Mouse (Mus musculus) T-helper 17 cell (primary cell): Measurements from ENCODE around the gene S1pr4.

Experiments
- in situ Hi-C, 2 experiments: fragments of 300-600 bp; cut with MboI, MseI; formaldehyde crosslinking; loops; 1 replicate in 1 of 2; 2 replicates in 1 of 2; pipeline ENCODE4 v1.15.1; 2025; ENCODE audit warnings: high pct_unique_total_duplicates in 2 of 2

Gene S1pr4

GRCm38 (mm10) chr10:81494260-81495041, 5.5 kb downstream of the S1pr4 start:
- in situ Hi-C loops: no loop called here

DNA sequence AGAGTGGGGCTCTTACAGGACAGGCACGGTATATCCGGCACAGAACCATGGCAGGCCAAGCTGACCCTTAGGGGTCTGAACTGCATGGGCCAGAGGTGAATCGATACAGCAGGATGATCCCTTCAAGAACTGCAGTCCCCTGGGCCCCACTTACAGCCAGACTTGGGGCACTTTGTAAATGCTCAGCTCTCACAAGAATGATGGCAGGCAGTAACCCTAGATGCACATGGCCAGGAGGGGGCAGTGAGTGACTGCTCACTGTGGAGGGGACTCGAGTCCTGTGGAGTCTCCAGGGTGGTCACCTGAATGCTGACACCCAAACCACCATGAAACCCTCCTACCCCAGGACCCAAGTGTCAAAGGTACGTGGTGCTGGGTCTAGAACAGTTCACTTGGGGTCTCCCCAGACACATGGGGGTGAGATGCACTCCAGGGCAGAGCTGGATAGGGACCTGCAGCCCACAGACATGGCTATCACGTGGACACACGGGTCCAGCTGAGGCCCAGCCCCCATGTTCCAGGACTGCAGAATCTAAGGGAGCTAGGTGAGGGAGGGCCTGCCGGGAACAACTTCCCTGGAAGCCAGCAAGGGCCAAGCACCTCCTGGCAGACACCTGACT, 6.2 kb downstream of the S1pr4 start:
- in situ Hi-C loops: no loop called here

DNA sequence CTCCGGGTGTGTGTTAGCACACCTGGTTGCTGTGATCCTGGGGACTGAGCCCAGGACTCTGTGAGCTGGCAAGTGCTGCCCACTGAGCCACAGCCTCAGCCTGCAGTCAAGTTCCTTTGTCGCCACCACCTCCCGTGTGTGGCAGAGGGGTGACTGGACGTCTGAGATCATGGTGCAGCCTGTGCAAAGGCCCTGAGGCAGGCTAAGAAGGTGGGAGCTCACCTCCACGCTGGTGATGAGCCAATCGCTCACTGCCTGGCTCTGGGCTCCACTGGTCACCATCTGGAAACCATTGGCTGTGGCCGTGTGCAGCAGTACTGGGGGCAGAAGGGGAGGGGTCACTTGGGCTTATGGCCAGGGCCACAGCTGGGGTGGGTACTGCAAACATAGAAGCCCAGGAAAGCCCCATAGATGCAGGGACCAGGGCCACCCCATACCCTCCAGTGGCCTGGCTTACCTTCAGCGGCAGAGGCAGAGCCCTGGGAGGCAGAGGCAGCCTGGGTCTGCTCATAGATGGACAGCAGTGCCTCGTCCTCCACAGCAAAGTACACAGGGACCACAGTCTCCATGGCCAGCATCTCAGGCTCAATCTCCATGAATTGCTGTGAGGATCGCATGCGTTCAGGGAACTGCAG, 7.2 kb downstream of the S1pr4 start:
- in situ Hi-C loops: no loop called here

- in situ Hi-C loops: no loop called here
Observed at GRCm38 (mm10) chr10:81491018-81491417, 8.9 kb downstream of the S1pr4 start.

GRCm38 (mm10) chr10:81489941-81490340, 10.0 kb downstream of the S1pr4 start:
- in situ Hi-C loops: loop anchor here in 1 of 2 experiments (10.0 kb wide), 1 partner anchor 45 kb away; no protein-coding TSS in a partner anchor

- in situ Hi-C loops: loop anchor here in 1 of 2 experiments (10.0 kb wide), 1 partner anchor 47 kb away; no protein-coding TSS in a partner anchor
Observed at GRCm38 (mm10) chr10:81488081-81488480, 11.9 kb downstream of the S1pr4 start.

DNA sequence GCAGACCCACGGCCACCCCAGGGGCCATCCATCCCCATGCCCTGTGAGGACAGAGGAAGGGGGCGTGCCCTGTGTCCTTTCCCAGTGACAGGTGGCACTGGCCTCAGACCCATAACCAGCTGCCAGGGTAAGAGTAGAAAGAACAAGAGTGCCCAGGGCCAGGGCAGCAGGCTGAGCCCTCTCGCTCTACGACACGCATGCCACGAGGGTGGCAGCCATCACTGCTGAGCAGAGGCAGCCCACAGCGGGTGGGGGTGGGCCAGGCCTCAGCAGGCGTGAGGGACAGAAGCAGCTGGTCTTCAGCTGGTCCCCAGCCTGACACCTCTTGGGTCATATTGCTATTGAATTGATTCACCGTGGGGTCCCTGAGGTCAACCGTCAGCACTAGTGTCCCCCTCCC, 13.4 kb downstream of the S1pr4 start:
- in situ Hi-C loops: loop anchor here in 1 of 2 experiments (10.0 kb wide), 1 partner anchor 48 kb away; no protein-coding TSS in a partner anchor

DNA sequence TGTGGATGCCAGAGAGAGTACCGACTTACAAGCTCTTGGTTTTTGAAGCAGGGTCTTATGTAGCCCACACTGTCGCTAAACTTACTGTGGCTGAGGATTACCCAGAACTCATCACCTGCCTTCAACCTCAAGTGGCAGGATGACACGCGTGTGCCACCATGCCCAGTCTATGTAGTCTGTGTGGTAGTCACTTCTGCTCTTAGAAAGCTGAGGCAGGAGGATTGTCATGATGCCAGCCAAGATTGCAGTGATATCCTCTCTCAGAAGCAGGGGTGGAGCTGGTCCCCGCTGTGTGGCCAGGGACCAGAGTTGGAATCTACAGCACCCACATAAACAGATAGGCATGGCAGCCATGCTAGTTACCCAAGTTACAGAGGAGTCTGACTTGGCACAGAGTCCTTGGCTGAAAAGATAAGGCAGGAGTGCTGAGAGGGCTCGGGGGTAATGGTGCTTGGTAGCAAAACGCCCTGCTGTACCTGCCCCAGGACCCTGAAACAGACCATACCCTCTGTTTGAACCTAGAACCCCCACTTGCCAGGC, 14.4 kb downstream of the S1pr4 start:
- in situ Hi-C loops: loop anchor here in 1 of 2 experiments (10.0 kb wide), 1 partner anchor 49 kb away; no protein-coding TSS in a partner anchor

GRCm38 (mm10) chr10:81485060-81485449, 14.9 kb downstream of the S1pr4 start:
- in situ Hi-C loops: loop anchor here in 1 of 2 experiments (10.0 kb wide), 1 partner anchor 50 kb away; no protein-coding TSS in a partner anchor

DNA sequence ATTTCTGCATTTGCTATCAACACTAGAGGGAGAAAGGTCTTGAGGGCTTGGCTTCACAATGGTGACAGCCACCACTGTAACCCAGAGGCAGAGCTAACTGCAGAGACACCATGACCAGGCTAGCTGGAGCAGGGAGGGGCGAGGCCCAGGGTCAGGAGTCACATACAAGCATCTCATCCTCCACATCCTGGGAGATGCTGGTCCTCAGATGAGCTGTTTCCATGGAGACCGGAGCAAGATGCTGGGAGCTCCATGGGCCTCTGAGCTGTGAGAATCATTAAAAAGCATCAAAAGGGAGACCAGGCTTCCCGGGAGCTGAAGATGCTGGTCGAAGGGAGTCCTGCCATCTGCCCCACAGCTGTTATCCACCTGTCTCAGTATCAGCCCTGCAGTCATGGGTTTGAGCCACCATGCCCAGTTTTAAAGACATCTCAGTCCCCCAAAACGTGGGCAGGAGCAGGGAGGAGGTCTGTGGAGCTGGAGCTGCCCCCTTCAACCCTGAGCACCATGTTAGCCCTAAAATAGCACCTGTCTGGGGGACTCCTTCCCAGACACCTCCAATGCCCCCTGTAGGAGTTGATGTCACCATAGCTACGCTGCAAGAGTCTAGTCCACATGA, 15.4 kb downstream of the S1pr4 start:
- in situ Hi-C loops: loop anchor here in 1 of 2 experiments (10.0 kb wide), 1 partner anchor 50 kb away; no protein-coding TSS in a partner anchor

GRCm38 (mm10) chr10:81483983-81484382, 15.9 kb downstream of the S1pr4 start:
- in situ Hi-C loops: loop anchor here in 1 of 2 experiments (10.0 kb wide), 1 partner anchor 51 kb away; no protein-coding TSS in a partner anchor

DNA sequence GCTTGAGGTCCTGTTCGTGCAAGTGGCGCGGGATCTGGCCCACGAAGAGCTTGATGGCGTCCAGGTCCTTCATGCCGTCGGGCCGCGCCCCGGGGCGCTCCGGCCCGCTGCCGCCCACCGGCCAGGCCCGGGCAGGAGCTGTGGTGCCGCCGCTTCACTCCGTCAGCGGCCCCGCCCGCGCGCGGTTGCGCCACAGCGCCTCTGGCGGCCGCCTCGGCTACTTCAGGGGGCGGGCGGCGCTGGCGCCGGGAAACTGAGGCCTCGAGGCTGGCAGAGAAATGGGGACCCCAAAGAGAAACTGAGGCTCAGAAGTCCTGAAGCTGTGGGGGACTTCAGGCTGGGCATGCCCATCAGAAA, 17.4 kb downstream of the S1pr4 start, which contains the start of gene Celf5:
Gene Celf5 (minus strand): TSS at position 177 of the 357 bp plus-strand sequence.
- in situ Hi-C loops: loop anchor here in 1 of 2 experiments (10.0 kb wide), 1 partner anchor 52 kb away; no protein-coding TSS in a partner anchor

GRCm38 (mm10) chr10:81481605-81482532, 18.1 kb downstream of the S1pr4 start:
- in situ Hi-C loops: loop anchor here in 1 of 2 experiments (10.0 kb wide), 1 partner anchor 53 kb away; no protein-coding TSS in a partner anchor

DNA sequence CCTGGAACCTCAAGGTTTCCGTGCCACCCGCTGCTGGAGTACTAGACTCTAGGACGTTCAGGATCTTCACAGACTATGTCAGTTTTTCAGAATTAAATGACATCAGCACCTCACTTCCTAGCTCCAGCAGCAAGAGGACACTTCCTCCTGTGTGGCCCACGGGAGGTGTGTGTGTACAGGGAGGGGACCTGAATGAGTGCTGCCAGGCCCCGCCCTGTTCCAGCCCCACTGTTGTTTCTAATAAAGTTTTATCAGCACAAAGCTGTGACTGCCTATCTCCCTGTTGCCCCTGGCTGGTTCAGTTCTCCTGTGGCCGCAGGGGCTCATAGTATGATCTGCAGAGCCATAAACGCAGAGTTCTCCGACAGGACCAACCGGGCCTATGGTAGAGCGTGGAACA, 25.5 kb downstream of the S1pr4 start:
- in situ Hi-C loops: no loop called here

DNA sequence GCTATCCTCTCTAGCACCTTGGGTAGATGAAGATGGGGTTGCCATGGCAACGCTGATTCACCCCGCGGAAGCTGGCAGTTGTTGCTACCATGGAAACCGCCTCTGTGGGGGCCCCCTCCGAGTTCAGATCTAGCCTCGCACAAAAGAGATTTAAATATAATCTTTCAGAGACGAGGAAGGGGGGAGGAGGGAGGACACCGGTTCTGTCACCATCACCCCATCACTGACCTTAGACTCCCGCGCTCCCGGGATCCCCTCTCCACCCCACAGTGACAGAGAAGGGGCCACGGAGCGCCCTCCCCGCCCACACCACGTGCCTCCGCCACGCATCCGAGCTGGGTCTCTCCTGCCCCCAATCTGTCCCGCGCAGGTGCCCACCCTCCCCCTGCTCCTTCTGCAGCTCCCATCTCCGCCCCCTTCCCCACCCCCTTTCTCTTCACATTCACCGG, 26.9 kb downstream of the S1pr4 start:
- in situ Hi-C loops: no loop called here

DNA sequence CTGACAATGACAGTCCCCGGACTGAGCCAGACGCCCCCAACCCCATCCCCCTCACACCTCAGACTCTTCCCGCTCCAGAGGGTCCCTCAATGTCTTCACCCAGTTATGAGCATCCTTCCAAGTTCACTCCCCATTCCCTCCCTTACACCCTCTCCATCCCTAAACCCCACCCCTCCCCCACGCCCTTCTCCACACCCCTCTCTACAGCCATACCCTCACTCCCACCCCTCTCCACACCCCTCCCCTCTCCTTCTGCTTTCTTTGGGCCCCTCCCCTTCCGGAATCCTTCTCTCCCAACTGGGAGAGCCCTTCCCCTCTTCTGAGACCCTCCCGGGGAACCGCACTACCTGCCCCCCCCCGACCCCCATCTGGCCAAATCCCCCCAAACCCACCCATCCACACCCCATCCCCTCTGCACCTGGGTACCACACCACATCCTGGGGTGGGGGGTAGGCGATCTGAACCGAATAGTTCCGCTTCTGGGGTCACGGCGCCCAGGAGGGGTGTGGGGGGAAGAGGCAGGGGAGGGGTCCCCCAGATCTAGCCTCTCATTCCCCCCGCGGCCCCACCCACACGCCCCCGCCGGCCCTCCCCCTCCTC, 27.4 kb downstream of the S1pr4 start:
- in situ Hi-C loops: no loop called here

- in situ Hi-C loops: no loop called here
Observed at GRCm38 (mm10) chr10:81470454-81470853, 29.5 kb downstream of the S1pr4 start.

- in situ Hi-C loops: no loop called here
Observed at GRCm38 (mm10) chr10:81469253-81469652, 30.7 kb downstream of the S1pr4 start.

- in situ Hi-C loops: no loop called here
Observed at GRCm38 (mm10) chr10:81467670-81468235, 32.2 kb downstream of the S1pr4 start.
